Mouse (Mus musculus): ENCODE data around the gene Lgr4. TPM values are rescaled to one million over a fixed set of nuclear protein-coding genes. Genes with fewer than 3 reads are reported as not detected.
"Not testable (repeated sequence)": the region's sequence is repeated elsewhere in the genome, so short reads cannot be mapped to it uniquely, and the experiment has no call there.

Lgr4 gene
- polyA plus RNA-seq (2012; ENCODE audit: insufficient read depth, insufficient read length, missing spikeins), result 8.6 and 9.6 TPM in 2 replicates

- Histone ChIP-seq H3K4me3 (ENCODE audit: insufficient read depth, low read depth, low read length) (peak within 1 kb of the TSS; percentile 84), H3K27ac (replicated peaks; ENCODE audit: low read depth, low read length) (peak within 1 kb of the TSS; percentile 59)
Measured at GRCm38 (mm10) chr2:109917496-109918413, at the start of gene Lgr4. Gene Lgr4 (plus strand): TSS chr2:109917647.

DNA sequence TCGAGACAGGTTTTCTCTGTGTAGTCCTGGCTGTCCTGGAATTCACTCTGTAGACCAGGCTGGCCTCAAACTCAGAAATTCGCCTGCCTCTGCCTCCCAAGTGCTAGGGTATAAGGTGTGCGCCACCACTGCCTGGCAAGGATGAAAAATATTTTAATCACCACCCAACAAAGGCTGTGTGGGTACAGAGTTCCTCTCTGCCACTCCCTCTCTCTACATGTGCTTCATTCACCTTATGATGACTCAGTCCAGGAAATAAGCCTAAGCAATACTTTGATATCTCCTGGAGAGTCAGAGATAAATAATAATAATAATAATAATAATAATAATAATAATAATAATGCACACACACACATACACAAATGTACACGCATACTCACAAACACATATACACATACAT is 38.0 kb upstream of the Lgr4 start:
- H3K27ac ChIP-seq (replicated peaks; ENCODE audit: low read depth, low read length); H3K4me3 ChIP-seq (ENCODE audit: insufficient read depth, low read depth, low read length); H3K4me1 ChIP-seq (ENCODE audit: control insufficient read depth, insufficient read depth, insufficient read length, low read length): not testable (repeated sequence)

More at GRCm38 (mm10) chr2:109917496-109918413, at the start of gene Lgr4:
- peaks cover 11% of the 10 kb centered on the region for H3K4me1 ChIP-seq (ENCODE audit: control insufficient read depth, insufficient read depth, insufficient read length, low read length)

DNA sequence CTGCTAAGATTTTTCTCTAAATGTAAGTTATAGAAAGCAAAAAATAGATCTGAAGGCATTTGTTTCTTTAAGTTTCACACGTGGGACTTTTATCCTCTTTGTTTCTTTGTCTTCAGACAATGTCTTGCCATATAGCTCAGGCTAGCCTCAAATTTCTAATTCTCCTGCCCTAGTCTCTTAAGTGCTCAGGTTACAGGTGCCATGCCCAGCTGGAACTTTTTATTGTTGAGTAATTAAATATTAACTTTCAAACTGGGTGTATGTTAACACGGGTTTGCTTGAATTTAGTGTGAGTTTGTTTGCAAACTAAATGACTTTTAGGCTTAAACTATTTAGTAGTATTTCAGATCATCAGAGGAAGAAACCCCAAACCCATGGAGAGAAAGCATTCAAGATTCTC is 36.3 kb upstream of the Lgr4 start:
- no peak overlapping the region for H3K27ac ChIP-seq (replicated peaks; ENCODE audit: low read depth, low read length)
- H3K4me1 ChIP-seq (ENCODE audit: control insufficient read depth, insufficient read depth, insufficient read length, low read length), result no peaks in the 10 kb centered on the region
- H3K4me3 ChIP-seq (ENCODE audit: insufficient read depth, low read depth, low read length), result no peak overlapping the region

DNA sequence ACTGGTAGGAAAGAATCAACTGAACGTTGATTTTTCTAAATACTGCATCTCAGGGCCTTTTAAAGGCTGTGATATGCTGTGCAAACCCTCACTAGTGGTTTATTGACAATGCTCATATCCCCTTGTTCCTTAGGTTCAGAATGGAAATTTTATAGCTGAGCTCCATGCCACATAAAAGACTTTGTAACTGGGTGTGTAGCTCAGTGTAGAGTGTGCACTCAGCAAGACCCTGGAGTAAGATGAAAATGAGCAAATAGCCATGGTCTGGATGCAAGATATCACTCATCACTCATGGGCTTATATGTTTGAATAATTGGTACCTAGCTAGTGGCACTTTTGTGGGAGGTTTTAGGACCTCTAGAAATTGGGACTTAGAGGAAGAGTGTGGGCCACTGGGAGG is 35.8 kb upstream of the Lgr4 start:
- Histone ChIP-seq H3K4me1 (ENCODE audit: control insufficient read depth, insufficient read depth, insufficient read length, low read length) (no peaks in the 10 kb centered on the region), H3K27ac (replicated peaks; ENCODE audit: low read depth, low read length) (no peak overlapping the region), H3K4me3 (ENCODE audit: insufficient read depth, low read depth, low read length) (no peak overlapping the region)

GRCm38 (mm10) chr2:109884106-109884505 is 33.3 kb upstream of the Lgr4 start:
- Histone ChIP-seq H3K27ac (replicated peaks; ENCODE audit: low read depth, low read length) (no peak overlapping the region), H3K4me1 (ENCODE audit: control insufficient read depth, insufficient read depth, insufficient read length, low read length) (no peaks in the 10 kb centered on the region), H3K4me3 (ENCODE audit: insufficient read depth, low read depth, low read length) (no peak overlapping the region)

DNA sequence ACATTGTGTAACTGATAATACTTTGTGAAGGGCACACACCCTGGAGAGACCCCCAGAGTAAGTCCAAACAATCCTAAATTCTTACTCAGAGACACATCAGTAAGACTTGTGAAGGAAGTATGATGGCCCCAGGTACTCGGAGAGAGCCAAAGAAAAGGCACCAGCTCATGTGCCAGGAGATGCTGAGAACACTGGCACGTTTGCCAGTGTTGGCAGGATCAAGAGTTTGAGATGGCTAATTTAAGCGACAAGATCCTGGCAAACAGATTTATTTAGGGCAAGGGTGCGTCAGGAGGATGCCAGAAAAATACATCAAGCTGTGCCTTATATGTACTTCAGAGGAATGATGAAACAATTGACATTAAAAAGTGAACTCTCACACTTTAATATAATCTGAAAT is 32.9 kb upstream of the Lgr4 start:
- Histone ChIP-seq H3K4me1 (ENCODE audit: control insufficient read depth, insufficient read depth, insufficient read length, low read length) (no peaks in the 10 kb centered on the region), H3K4me3 (ENCODE audit: insufficient read depth, low read depth, low read length) (no peak overlapping the region), H3K27ac (replicated peaks; ENCODE audit: low read depth, low read length) (no peak overlapping the region)

GRCm38 (mm10) chr2:109890068-109890467 is 27.4 kb upstream of the Lgr4 start:
- Histone ChIP-seq H3K4me1 (ENCODE audit: control insufficient read depth, insufficient read depth, insufficient read length, low read length) (0 out of 2 replicates have a peak, but pooled peaks cover 3% of the 10 kb centered on the region), H3K27ac (replicated peaks; ENCODE audit: low read depth, low read length) (no peak overlapping the region), H3K4me3 (ENCODE audit: insufficient read depth, low read depth, low read length) (peak overlapping the region; percentile 76; the same call in 1 of the 2 replicates)

DNA sequence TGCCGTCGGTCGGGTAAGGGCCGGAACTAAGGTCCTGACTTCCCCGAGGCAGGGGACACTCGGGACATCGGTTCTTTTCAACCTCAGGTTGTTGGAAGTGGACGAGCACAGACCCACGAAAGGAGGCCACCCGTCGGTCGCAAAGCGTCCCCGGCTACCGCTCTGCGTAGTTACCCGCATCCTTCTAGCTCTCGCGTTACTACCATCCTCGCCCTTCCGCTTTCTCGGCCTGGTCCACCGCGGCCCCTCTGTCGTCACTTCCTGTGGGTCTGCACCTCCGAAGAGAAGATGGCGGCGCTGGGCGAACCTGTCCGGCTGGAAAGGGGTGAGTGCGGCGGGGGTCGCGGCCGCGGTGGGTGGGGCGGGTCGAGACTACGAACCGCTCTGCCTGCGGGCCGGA is 26.9 kb upstream of the Lgr4 start, which contains the start of gene Lin7c:
Gene Lin7c, plus strand, starts transcription at position 257 of the 400 bp plus-strand sequence.
- Histone ChIP-seq H3K4me3 (ENCODE audit: insufficient read depth, low read depth, low read length) (peak within 1 kb of the TSS; percentile 76), H3K27ac (replicated peaks; ENCODE audit: low read depth, low read length) (peak within 1 kb of the TSS; percentile 69), H3K4me1 (ENCODE audit: control insufficient read depth, insufficient read depth, insufficient read length, low read length) (0 out of 2 replicates have a peak, but pooled peaks cover 3% of the 10 kb centered on the region)

DNA sequence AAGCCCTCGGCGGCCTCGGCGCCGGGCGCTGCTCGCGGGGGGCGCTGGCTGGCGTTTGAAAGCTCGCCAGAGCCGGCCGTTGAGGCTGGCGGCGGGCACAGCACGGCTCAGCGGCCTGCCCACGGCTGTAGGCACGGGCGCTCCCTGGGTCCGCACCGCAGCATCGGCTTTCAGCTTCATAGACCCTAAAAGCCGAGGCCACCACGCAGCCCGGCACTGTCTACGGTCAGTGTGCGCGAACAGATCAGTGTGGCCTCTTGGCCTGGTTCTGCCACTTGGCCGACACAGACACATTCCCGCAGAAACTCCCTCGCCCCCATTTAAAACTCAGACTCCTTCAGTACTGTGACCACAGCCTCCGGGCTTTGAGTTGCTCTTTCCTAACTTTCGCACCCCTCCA is 26.4 kb upstream of the Lgr4 start:
- Histone ChIP-seq H3K27ac (replicated peaks; ENCODE audit: low read depth, low read length) (peak overlapping the region; percentile 69), H3K4me3 (ENCODE audit: insufficient read depth, low read depth, low read length) (peak overlapping the region; percentile 76), H3K4me1 (ENCODE audit: control insufficient read depth, insufficient read depth, insufficient read length, low read length) (0 out of 2 replicates have a peak, but pooled peaks cover 3% of the 10 kb centered on the region)

GRCm38 (mm10) chr2:109891471-109891870 is 26.0 kb upstream of the Lgr4 start:
- 0 out of 2 replicates have a peak, but pooled peaks cover 3% of the 10 kb centered on the region for H3K4me1 ChIP-seq (ENCODE audit: control insufficient read depth, insufficient read depth, insufficient read length, low read length)
- H3K27ac ChIP-seq (replicated peaks; ENCODE audit: low read depth, low read length), result peak overlapping the region; percentile 69
- peak overlapping the region; percentile 76 for H3K4me3 ChIP-seq (ENCODE audit: insufficient read depth, low read depth, low read length)

DNA sequence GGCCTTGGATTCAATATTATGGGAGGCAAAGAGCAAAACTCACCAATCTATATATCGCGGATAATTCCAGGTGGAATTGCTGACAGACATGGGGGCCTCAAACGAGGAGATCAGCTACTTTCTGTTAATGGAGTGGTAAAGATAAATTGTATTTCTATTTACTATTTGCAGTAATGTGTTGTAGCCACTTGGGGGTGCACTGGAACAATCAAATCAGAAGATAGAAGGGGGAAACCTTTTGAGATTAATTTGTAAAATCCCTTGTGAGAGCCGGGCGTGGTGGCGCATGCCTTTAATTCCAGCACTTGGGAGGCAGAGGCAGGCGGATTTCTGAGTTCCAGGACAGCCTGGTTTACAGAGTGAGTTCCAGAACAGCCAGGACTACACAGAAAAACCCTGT is 21.1 kb upstream of the Lgr4 start:
- H3K4me1 ChIP-seq (ENCODE audit: control insufficient read depth, insufficient read depth, insufficient read length, low read length), result 0 out of 2 replicates have a peak, but pooled peaks cover 3% of the 10 kb centered on the region
- no peak overlapping the region for H3K27ac ChIP-seq (replicated peaks; ENCODE audit: low read depth, low read length)
- no peak overlapping the region for H3K4me3 ChIP-seq (ENCODE audit: insufficient read depth, low read depth, low read length)

GRCm38 (mm10) chr2:109902869-109903268 is 14.6 kb upstream of the Lgr4 start:
- H3K4me1 ChIP-seq (ENCODE audit: control insufficient read depth, insufficient read depth, insufficient read length, low read length), result no peaks in the 10 kb centered on the region
- H3K27ac ChIP-seq (replicated peaks; ENCODE audit: low read depth, low read length), result no peak overlapping the region
- H3K4me3 ChIP-seq (ENCODE audit: insufficient read depth, low read depth, low read length), result no peak overlapping the region

DNA sequence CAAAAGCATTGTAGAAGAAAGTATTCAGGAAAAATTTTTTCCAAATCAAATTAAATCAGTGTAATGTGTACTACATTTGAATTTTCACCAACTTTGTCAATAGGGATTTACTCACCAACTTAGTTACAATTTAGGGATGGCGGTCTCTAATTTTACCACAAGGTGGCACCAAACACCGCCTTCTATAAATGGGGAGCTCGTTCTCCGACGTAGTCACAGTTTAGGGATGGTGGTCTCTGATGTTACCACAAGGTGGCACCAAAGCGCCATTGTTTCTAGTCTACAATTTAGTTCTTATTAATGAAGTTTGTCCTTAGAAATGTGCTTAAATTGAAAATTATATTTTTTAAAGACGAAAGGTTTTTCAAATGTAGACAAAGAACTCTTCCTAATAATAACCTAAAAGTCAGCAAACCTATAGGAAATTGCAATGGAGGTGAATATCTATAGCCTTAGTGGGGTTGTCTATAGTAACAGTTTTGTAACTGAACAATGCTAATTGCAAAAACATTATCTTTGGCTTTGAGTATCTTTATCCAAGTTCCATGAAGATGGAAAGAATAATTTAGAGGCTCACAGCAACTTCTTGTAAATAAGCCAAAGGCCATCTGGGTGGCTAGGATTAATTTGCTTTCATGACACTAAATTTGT is 13.2 kb upstream of the Lgr4 start:
- H3K4me1 ChIP-seq (ENCODE audit: control insufficient read depth, insufficient read depth, insufficient read length, low read length), result no peaks in the 10 kb centered on the region
- no peak overlapping the region for H3K4me3 ChIP-seq (ENCODE audit: insufficient read depth, low read depth, low read length)
- H3K27ac ChIP-seq (replicated peaks; ENCODE audit: low read depth, low read length), result no peak overlapping the region

- Histone ChIP-seq H3K4me3 (ENCODE audit: insufficient read depth, low read depth, low read length) (no peak overlapping the region), H3K27ac (replicated peaks; ENCODE audit: low read depth, low read length) (no peak overlapping the region), H3K4me1 (ENCODE audit: control insufficient read depth, insufficient read depth, insufficient read length, low read length) (no peaks in the 10 kb centered on the region)
Measured at GRCm38 (mm10) chr2:109909122-109909521, 8.3 kb upstream of the Lgr4 start.

DNA sequence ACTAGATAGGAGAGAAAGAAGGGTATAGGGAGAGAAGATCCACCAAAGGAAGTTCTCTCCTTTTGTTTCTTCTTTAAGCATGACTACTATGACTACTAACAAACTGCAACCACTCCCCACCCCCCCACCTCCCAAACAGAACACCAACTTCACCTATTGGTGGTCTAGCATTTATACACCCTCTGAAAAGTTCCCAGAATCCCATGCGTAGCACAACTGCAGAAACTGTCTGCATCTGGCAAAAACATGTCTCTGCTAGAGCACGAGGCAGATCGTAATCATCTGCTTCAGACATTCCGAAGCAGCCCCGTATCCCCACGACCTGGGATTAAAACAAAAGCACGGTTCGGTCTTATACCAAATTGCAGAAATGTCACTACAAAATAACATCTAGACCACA is 5.2 kb upstream of the Lgr4 start:
- Histone ChIP-seq H3K27ac (replicated peaks; ENCODE audit: low read depth, low read length) (no peak overlapping the region), H3K4me1 (ENCODE audit: control insufficient read depth, insufficient read depth, insufficient read length, low read length) (no peaks in the 10 kb centered on the region), H3K4me3 (ENCODE audit: insufficient read depth, low read depth, low read length) (no peak overlapping the region)
